Mouse (Mus musculus): Measurements from ENCODE around the gene Olfr117. TPM values are rescaled to one million over a fixed set of nuclear protein-coding genes. Genes with fewer than 3 reads are reported as not detected.
"Not testable (repeated sequence)": the region's sequence is repeated elsewhere in the genome, so short reads cannot be mapped to it uniquely, and the experiment has no call there.

Gene Olfr117
- total RNA-seq (2022): not detected

- no peak for DNase-seq (ENCODE audit: low spot score)
Measured at GRCm38 (mm10) chr17:37663682-37664081, at the start of gene Olfr117. Olfr117 (minus strand) TSS chr17:37663782.

- DNase-seq (ENCODE audit: low spot score): not testable (repeated sequence)
Measured at GRCm38 (mm10) chr17:37696264-37696663, 32.7 kb upstream of the Olfr117 start, which contains the start of gene Olfr119. Olfr119 (plus strand) TSS chr17:37696564.

- DNase-seq (ENCODE audit: low spot score): no peak
Measured at GRCm38 (mm10) chr17:37666688-37667087, 3.1 kb upstream of the Olfr117 start, which contains the start of gene Olfr118. Olfr118 (plus strand) TSS chr17:37666988.

GRCm38 (mm10) chr17:37627009-37627408 is 36.6 kb downstream of the Olfr117 start, which contains the start of the genes Olfr115 and Olfr116:
Olfr115 (minus strand) TSS chr17:37627109.
Olfr116 (minus strand) TSS chr17:37627199.
- no peak for DNase-seq (ENCODE audit: low spot score)

Other genes with a start within 250 kb of the Olfr117 start
- not detected for gene Olfr108, start 218.3 kb downstream of the Olfr117 start, total RNA-seq (2022)
- gene Olfr109, start 204.9 kb downstream of the Olfr117 start, total RNA-seq (2022): not detected
- under 1 TPM in 1 of 4 experiments, not detected in 3; 0.20 TPM for gene H2-M2, start 180.2 kb downstream of the Olfr117 start, total RNA-seq (2022)
- not detected for gene Olfr110, start 171.3 kb downstream of the Olfr117 start, total RNA-seq (2022)
- gene Olfr111, start 155.8 kb downstream of the Olfr117 start, total RNA-seq (2022): not detected
- gene Olfr112, start 94.3 kb downstream of the Olfr117 start, total RNA-seq (2022): not detected
- not detected for gene Olfr113, start 86.1 kb downstream of the Olfr117 start, total RNA-seq (2022)
- not detected for gene Olfr114, start 71.0 kb downstream of the Olfr117 start, total RNA-seq (2022)
- gene Olfr115, start 36.7 kb downstream of the Olfr117 start, total RNA-seq (2022): not detected
- not detected for gene Olfr116, start 36.6 kb downstream of the Olfr117 start, total RNA-seq (2022)
- not detected for gene Olfr118, start 3.2 kb upstream of the Olfr117 start, total RNA-seq (2022)
- gene Olfr119, start 32.8 kb upstream of the Olfr117 start, total RNA-seq (2022): not detected
- not detected for gene Olfr120, start 58.0 kb upstream of the Olfr117 start, total RNA-seq (2022)
- gene Olfr121, start 85.1 kb upstream of the Olfr117 start, total RNA-seq (2022): not detected
- not detected for gene Olfr122, start 104.8 kb upstream of the Olfr117 start, total RNA-seq (2022)
- not detected for gene Olfr123, start 129.7 kb upstream of the Olfr117 start, total RNA-seq (2022)
- not detected for gene Olfr124, start 136.1 kb upstream of the Olfr117 start, total RNA-seq (2022)
- not detected for gene Olfr125, start 169.2 kb upstream of the Olfr117 start, total RNA-seq (2022)
- not detected for gene Olfr126, start 183.7 kb upstream of the Olfr117 start, total RNA-seq (2022)
- not detected for gene Olfr127, start 236.7 kb upstream of the Olfr117 start, total RNA-seq (2022)